Mouse (Mus musculus): ENCODE results near the gene Grip1. TPM values are rescaled to one million over a fixed set of nuclear protein-coding genes. Genes with fewer than 3 reads are reported as not detected.

Grip1 gene
- total RNA-seq (2021): not detected
- long read RNA-seq, experiment 1: 0 reads
- long read RNA-seq, experiment 2: 0 reads

DNA sequence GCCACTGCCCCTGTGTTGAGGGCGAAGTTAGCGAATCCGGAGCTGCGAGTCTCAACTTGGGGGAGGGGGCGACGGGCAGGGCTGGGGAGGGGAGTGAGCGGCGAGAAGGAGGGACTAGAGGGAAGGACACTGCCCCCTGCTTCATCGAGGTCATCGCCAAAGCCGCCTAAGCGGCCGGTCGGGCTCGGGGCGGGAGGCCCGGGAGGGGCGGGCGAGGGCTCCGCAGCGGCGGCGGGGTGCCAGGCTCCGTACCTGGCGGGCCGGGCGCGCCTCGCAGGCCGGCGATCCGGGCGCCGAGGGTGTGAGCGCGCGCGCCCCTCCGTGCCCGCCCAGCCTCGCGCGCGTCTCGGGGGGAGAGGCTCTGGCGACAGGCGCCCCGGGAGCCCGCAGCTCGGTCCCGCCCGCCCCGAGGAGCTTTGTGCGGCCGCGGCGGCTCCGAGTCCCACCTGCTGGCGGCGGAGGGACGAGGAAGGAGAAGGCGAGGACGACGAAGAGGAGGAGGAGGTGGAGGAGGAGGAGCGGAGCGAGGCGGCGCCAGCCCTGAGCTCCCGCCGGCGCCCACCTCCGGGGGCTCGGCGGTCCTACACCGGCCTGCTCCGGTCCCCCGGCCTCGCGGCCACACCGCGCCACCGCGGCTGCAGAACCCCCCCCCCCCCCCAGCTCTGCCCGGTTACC is at the start of gene Grip1:
Grip1 (plus strand) TSS at position 400 of the 675 bp plus-strand sequence.
- DNase-seq: no peak
- intact Hi-C loops (cut with DNase I): no loop called here

DNA sequence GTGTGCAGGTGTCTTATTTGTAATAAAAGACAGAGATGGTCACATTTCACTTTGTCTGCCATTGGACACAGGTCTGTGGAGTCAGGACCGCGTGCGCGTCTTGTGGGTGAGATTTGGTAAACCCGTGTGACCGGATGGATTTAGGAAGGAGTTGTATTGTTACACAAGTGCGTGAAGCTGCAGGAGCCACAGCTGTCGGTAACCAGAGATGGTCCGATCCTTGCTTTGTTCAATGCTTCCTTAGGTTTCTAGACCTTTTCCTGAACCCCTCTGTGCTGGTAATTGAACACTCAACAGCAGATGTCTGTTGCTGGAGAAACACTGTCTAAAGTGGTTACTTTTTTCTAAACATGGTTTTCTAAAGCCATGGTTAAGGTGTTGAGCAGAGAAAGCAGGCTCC is 48.5 kb upstream of the Grip1 start:
- DNase-seq: no peak
- intact Hi-C loops (cut with DNase I): no loop called here

DNA sequence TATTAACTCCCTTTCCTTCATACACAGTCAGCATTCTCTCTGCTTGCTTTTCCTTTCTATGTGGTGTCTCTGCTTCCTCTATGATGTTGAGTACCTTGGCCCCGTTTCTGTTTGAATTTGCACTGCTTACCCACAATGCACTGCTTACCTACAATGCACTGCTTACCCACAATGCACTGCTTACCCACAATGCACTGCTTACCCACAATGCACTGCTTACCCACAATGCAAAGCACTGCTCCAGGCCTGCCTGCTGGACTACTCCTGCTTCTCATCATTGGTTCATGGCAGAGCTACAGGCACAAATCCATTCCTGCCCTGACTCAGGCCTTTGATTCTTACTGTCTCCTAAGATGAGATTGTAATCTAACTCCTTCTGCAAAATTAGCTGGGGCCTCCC is 48.0 kb upstream of the Grip1 start:
- intact Hi-C loops (cut with DNase I): no loop called here
- DNase-seq: no peak

DNA sequence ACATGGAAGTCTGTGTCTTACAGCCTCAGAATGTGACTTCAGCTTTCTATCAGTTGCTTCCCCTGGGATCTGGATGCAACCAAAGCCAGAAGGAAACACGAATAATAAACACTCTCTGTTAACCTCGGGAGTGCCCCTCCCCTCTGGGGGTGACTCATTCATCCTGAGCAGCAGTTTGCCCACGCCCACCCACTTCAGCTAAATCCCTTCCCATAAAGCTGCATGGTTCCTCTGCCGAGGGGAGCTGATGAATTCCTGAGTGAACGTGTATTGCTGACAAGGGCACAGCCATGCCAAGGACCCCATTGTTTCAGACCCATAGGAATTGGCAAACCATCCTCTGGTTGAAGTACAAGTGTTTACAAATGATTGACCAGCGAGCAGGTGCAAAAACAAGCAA is 45.3 kb upstream of the Grip1 start:
- no peak for DNase-seq
- intact Hi-C loops (cut with DNase I): no loop called here

DNA sequence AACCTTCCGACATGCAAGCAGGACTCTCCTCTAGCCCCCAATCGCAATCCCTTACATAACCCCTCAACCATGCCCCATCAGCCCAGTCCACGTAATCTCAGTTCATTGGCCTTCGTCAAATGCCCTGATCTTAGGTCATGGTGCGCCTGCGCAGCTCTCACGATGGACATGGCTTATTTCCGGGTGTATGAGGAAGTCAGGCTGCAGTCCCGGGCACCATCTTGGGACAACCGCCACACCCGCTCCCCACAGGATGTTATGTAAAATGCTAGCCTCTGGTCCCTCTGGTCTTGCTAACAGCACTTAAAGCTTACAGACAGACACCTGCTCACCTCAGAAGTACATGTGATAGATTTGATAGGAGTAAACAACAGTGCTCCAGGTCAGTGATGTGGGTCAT is 40.4 kb upstream of the Grip1 start:
- intact Hi-C loops (cut with DNase I): no loop called here
- DNase-seq: no peak

DNA sequence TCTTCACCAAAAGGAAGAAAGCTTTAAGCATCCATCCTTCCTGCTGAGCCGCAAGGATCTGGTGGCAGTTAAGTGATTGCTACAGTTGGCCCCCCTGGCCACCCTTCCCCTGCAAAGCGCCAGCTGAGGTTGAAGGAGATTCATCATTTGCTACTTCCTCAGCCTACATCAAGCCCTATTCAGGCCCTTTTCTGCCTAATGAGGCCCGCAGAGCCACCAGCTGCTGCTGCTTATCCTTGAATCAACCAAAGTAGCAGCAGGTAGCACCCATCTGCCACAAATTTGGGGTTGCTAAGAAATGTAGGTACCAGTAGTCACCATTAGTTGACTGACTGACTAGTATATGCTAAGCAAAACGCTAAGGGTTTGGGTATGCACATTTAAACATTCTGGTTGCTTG is 38.5 kb upstream of the Grip1 start:
- intact Hi-C loops (cut with DNase I): no loop called here
- no peak for DNase-seq

DNA sequence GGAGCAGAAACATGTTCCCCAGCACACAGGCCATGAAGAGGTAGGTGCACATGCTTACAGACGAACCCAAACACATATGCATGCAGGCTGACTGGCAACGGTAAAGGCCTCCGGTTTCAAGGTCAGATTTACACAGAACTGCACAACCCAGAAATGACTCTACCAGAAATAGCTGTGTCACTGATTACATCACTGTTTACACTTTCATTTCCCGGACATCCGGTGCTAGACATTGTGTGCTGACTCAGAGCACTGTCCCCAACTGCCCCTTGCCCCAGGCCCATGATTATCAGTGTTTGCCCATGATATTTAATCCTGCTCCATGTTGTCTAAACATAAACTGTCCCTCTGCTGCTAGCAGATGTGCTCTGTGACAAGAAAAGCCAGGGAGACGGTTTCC is 32.2 kb upstream of the Grip1 start:
- intact Hi-C loops (cut with DNase I): no loop called here
- no peak for DNase-seq

DNA sequence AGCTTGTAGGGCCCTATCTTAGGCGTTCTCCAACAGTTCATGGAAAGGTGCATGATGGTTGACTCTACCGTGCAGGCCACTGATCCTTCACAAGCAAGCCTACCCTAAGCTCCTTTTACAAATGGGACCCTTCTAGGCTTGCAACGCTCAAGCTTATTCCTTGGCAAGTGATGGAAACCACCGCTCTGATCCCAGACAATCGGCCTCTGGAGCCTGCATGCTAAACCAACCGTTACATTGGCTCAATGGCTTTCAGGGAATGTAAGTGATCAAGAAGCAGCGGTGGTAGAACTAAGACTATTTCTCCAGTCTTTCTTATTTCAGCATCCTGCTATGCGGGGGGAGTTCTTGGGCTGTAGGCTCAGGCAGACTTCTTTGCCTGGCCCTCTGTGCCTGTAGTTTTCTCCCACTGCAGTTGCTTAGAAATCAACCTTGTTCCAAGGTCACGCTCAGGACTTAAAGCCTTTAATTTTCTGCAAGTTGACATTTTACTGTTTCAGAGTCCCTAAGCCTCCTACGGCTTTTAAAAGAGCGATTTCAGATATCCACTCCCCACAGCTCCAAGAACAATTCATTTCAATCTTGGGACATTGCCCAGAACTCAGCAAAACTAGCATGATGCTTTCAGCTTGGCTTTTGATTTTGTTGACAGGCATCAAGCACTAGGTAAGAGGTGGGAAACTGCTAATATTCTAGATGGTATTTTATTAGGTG is 29.7 kb upstream of the Grip1 start:
- no peak for DNase-seq
- intact Hi-C loops (cut with DNase I): no loop called here

DNA sequence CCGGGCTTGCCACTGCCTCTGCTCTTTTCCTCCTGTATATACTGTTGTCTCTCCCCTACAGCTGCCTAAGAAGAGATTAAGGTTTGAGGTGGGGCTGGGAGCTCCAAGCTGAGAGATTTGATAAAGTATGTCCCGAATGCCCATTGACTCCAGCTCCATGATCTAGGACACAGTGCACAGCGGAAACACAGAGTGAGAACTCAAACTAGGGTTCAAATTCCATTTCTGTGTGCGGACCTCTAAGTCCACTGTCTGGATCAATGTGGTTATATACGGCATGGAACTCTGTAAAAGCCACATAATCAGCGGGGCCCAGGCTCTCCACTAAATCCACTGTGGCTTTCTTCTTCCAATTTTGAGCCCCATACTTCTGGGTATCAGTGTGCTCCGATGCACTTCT is 26.0 kb upstream of the Grip1 start:
- intact Hi-C loops (cut with DNase I): no loop called here
- DNase-seq: no peak

DNA sequence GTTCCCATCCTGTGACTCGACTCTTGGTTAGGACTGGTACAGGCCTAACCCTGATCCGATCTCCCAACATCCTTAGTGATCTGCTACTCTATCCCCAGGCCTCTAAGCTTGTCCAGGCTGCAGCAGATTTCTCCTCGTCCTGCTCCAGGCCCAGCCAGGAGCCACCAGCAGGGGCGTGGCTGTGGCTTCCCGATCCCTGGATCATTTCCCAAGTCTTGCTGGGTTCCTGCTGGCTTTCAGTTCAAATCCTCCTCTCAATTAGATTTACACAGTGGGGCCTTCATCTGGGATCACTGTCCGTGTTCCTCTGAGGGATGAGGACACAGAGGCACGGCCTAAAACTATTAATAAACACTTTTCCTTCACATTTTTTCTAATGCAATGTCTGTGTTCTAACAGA is 25.5 kb upstream of the Grip1 start:
- no peak for DNase-seq
- intact Hi-C loops (cut with DNase I): no loop called here

DNA sequence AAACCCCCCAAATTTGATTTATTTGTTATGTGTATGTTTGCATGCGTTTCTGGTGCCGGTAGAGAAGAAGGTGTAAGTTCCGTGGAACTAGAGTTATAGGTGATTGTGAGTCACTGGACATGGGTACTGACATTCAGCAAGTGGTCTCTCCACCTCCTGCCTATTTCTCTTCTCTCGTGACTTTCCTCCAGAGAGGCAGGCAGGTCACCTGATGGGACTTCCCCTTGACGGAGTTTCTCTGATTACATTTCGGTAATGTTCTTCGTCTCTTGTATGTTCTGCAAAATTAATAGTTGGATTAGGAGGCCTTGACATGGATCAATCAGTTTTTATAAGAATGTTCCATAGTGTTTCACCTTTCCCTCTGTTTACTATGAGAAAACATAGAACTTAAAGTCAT is 23.4 kb upstream of the Grip1 start:
- DNase-seq: no peak

DNA sequence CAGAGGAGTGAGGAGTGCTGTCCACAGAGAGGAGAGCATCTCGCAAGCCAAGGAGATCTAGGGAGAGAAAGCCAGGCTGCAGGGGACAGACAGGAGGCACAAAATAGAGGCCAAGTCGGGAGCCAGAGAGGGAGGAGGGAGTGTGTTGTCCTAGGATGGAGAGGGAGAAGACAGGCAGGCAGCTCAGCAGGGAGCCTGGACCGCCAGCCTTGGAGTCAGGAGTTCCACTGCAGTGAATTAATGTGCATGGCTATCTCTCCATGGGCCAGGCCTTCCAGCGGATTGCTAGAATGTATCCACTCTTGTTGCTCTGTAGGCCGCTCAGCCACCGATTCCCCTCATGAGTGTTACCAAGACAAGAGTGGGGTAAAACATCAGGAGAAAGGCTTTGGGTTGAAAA is 21.8 kb upstream of the Grip1 start:
- DNase-seq: no peak
- intact Hi-C loops (cut with DNase I): no loop called here

More for the DNA sequence above, 23.4 kb upstream of the Grip1 start:
- intact Hi-C loops (cut with DNase I): no loop called here

DNA sequence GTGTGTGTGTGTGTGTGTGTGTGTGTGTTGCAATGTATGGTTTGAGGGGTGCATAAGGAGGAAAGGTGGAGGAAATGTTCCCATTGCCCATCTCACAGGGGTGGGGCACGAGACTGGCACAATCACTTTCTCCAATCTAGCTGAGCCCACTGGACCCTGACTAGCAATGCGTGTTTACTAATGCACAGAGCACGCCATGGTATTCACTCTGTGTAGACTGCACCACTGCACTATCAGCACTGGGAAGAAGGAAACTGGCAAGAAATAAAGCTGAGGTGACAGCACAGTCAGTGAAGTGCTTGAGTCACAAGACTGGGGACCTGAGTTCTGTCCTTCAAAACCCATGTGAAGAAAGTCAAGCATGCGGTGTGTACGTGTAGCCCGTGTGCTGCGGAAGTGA is 17.8 kb upstream of the Grip1 start:
- no peak for DNase-seq
- intact Hi-C loops (cut with DNase I): no loop called here

DNA sequence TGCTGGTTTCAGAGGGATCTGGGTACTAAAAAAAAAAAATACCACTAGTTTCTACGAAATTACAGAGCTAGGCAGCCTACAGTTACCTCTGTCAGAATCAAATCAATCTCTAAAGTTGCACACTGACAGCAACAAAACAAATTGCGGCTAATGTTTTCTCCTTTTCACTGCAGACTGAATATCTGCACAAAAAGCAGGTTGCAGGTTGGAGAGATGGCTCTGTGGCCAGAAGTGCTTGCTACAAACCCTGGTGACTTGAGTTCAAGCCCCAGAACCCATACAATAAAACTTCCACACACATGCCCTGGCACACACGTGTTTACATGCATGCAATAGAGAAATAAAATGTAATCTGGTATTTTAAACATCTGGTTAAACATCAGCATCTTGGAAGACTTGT is 16.3 kb upstream of the Grip1 start:
- intact Hi-C loops (cut with DNase I): no loop called here
- no peak for DNase-seq

DNA sequence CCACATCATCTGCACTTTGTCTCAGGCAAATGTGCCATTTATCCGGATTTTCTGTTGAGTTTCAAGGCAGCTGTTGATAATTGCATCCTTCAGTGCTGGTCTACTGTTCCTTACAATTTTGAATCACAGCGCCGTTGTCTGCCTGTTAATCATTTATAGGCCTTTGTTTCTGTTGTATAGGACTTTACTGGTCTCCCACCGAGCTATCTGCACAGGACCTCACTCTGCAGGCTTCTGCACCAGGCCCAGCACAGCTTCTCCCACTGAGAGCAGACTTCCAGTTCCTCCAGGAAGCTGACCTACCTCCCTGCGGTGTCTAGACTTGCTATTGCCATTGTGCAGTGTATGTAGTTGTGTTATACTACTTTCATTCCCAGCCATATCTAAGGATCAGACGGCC is 11.9 kb upstream of the Grip1 start:
- intact Hi-C loops (cut with DNase I): no loop called here
- DNase-seq: no peak

DNA sequence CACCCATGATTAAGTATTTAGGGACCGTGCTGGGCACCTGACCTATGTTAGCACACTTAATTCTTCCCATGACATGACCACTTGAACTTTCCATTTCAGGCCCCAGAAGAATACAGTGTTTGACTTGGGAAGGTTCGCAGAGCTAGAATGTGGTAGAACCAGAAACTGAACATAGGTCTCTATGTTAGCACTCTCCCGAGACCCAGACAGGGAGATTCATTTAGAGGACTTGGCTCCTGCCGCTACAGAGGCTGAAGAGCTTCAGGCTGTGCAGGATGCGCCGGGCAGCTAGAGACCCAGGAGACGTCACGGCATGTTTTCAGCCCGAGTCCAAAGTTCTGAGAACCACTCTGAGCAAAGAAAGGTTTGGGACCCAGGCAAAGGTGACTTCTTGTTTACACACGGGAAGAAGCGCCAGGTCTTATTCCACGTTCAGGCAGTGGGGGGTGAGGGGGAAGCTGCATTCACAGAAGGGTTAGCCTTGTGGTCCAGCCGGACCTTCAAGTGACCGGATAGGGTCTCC is 6.2 kb upstream of the Grip1 start:
- intact Hi-C loops (cut with DNase I): no loop called here
- no peak for DNase-seq

DNA sequence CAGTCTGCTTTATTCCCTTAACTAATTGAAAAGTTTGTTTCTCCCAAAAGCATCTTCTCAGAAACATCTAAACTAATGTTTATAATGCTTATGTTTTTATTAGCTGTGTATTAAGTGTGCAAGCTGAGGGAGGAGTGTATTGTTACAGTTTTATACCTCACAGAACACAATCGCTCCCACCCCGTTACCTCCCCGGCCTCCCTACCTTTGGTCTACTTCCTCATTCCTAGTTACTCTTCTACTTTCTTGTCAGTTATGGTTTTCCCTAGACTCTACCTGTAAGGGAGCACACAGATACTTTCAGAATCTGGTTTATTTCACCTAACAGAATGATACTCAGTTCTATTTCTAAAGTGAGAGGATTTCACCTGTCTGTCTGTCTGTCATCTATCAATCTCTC is 5.7 kb upstream of the Grip1 start:
- DNase-seq: no peak
- intact Hi-C loops (cut with DNase I): no loop called here

DNA sequence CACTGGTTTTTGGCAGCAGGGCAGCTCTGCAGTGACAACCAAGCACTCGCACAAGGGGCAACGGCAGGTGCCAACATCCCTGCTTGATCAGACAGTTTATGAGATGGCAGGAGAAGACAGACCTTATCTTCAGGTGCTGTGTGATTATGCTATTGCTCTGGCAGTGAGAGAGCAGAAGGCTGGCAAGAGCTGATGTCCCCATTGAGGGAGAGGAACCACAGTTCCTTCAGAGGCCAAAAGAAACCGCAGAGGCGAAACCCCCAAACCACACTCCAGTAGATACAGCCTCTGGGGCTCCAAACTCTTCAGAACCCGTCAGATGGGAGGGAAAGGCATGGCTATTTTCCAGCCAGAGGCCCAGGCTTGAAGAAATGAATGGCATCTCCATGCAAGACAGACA is 932 bp upstream of the Grip1 start:
- intact Hi-C loops (cut with DNase I): no loop called here
- DNase-seq: no peak

DNA sequence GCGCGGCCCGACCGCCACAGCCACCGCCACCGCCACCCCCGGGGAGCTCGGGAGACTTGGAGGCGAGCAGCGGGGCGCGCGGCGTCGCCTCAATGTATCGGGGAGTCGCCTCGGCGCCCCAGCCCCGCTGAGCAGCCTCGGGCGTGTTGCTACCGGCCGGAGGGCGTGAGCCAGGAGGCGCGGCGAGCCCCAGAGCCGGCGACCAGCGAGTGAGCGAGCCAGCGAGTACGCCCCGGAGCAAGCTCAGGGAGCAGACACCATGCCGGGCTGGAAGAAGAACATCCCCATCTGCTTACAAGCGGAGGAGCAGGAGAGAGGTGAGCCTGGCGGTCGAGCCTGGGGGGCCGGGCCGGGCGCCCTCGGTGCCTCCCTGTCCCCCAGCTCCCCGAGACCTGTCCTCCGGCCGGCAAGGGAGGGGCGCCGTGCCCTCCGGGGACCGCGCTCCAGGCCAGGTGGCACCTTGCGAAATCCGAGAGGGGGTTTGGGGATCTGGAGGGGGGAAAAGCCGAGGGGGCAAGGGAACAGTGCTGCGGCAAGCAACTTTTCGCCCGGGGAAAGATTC is 557 bp downstream of the Grip1 start:
- DNase-seq: no peak
- intact Hi-C loops (cut with DNase I): no loop called here

DNA sequence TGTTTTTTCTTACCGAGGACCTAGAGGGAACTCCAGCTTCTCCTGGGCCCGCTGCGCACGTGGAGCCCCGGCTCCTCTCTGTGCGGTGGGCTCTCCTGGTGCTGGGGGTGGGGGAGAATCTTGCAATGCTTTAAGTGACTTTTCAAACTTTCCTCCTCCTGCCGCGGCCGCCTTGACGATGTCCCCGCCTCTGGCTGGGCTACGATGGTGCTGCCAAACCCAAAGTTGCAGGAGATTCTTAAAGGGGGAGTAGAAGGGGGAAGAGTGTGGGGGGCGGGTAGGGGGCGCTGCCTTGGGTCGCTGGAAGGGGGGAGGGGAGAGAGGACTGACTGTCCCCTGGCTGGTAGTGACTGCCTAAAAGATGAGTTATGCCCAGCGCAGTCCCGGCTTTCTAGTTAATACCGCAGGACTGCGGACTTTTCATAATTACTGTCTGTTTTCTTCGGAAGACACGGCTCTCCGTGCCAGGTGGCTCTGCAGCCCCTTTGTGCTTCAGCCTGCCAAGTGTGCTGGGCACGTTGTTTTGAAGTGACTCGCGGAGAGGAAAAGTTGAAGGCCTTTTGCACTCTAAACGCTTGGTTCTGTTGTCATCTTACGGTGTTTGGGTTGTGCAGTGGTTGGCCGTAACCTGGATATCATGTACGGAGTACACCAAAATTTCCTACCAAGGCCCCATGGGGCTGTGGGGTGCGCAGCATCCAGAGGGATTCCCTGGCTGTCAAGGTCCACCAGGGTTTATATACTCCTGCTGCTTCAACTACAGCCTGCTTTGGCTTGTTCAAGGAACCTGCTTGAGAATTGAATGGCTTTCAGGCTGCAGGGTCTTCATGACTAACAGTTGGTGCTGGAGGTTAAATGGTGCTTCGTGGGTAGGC is 1.3 kb downstream of the Grip1 start:
- DNase-seq: no peak
- intact Hi-C loops (cut with DNase I): no loop called here

DNA sequence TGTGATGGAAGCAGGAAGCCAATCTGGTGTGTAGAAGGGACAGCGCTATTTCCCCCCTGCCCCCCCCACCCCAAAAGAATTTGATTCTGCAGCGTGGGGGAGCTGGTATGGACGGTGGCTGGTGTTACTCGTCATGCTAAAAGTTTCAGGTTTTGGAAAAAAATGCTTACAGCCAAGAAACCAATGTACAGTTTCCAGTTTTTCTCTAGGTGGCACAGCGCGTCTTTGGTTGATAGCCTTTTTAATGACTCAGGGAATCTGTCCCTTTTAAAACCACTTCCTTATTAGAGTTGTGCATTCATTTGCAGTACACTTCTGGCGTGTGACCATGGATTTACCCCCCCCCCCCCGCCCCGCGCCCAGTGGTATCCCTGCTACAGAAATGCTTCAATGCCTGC is 1.9 kb downstream of the Grip1 start:
- DNase-seq: no peak
- intact Hi-C loops (cut with DNase I): no loop called here
